Mouse (Mus musculus) forebrain, embryonic 12.5 days (tissue): ENCODE measurements around the gene Sorbs1. TPM values are rescaled to one million over a fixed set of nuclear protein-coding genes. Genes with fewer than 3 reads are reported as not detected.
"Not testable (repeated sequence)": the region's sequence is repeated elsewhere in the genome, so short reads cannot be mapped to it uniquely, and the experiment has no call there.

Source experiments
- ATAC-seq: fragments of 200-750 bp; cut with Nextera tagmentation; 2 replicates; pipeline ENCODE4 v1.8.0; 2017; ENCODE audit warnings: moderate TSS enrichment; ENCODE audit not compliant: low FRiP score
- H3K27ac ChIP-seq: fragments of 300-500 bp; sonication (generic); 2 replicates; pipeline ENCODE4 v1.5.1; 2016; ENCODE audit warnings: mild to moderate bottlenecking
- H3K27me3 ChIP-seq: fragments of 300-500 bp; sonication (generic); 2 replicates; pipeline ENCODE4 v1.6.1; 2016; ENCODE audit warnings: mild to moderate bottlenecking
- H3K36me3 ChIP-seq: fragments of 300-500 bp; sonication (generic); replicated peaks from 2 replicates; pipeline ENCODE4 v1.6.1; 2016; ENCODE audit warnings: mild to moderate bottlenecking
- H3K4me1 ChIP-seq: fragments of 300-500 bp; sonication (generic); 2 replicates; pipeline ENCODE4 v1.6.1; 2016
- H3K4me2 ChIP-seq: fragments of 300-500 bp; sonication (generic); 2 replicates; pipeline ENCODE4 v1.6.1; 2016; ENCODE audit warnings: mild to moderate bottlenecking, moderate library complexity
- H3K4me3 ChIP-seq: fragments of 300-500 bp; sonication (generic); replicated peaks from 2 replicates; pipeline ENCODE4 v1.5.1; 2016; ENCODE audit warnings: mild to moderate bottlenecking
- H3K9ac ChIP-seq: fragments of 300-500 bp; sonication (generic); 2 replicates; pipeline ENCODE4 v1.6.1; 2016; ENCODE audit warnings: mild to moderate bottlenecking
- H3K9me3 ChIP-seq: fragments of 300-500 bp; sonication (generic); 2 replicates; pipeline ENCODE4 v1.6.1; 2016
- WGBS: fragments of 180-500 bp; shearing (Covaris S2); methylation state at CpG from one replicate; pipeline ENCODE4 v1.1.7; 2016; 5-methylcytosine and 5-hydroxymethylcytosine counted together
- polyA plus RNA-seq: library from polyadenylated mRNA; unstranded; fragments of >200 nt; fragmentation: Nextera tagmentation; extraction: Ambion mirVana; gene quantifications from 2 replicates; pipeline ENCODE4 v1.2.1, GENCODE M21; 2016

Sorbs1 gene
- 66.8 and 69.3 TPM in 2 replicates for polyA plus RNA-seq

DNA sequence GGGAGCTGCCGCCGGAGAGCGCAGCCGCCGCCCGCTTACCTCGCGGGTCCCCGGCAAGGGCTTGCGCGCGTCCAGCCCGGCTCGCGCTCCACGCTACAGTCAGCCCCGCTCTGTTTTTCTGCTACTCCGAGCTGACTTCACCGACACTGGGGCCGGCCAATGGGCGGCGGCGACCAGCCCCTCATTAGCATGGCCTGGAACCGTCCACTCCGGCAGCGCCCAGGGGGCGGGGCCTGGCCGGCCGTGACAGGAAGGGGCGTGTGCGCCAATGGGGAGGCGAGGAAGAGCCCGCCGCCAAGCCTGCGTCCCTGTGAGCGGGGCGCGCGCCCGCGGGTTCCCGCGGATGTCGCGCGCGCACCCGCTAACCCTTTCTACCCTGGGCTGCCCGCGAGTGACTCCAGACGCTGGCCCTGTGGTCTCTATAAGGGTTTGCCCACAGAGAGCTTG lies at the start of gene Sorbs1:
Gene Sorbs1 (minus strand): TSS at position 148 of the 447 bp plus-strand sequence.
- Histone ChIP-seq H3K4me2 (peak within 1 kb of the TSS; percentile 81), H3K4me1 (peaks cover 20% of the 10 kb centered on the region), H3K27ac (peak within 1 kb of the TSS; percentile 88), H3K27me3 (no peaks in the 10 kb centered on the region), H3K36me3 (no peaks in the 10 kb centered on the region), H3K9me3 (no peaks in the 10 kb centered on the region), H3K9ac (peak within 1 kb of the TSS; percentile 78), H3K4me3 (peak within 1 kb of the TSS; percentile 62)
- under 1% methylated on average over 51 of the region's 51 CpGs for WGBS
- peak; percentile 99 for ATAC-seq

GRCm38 (mm10) chr19:40561521-40561920 lies 47.9 kb upstream of the Sorbs1 start:
- H3K27ac ChIP-seq, H3K9ac ChIP-seq, H3K4me3 ChIP-seq, H3K4me2 ChIP-seq, H3K27me3 ChIP-seq, H3K9me3 ChIP-seq, ATAC-seq, H3K4me1 ChIP-seq: not testable (repeated sequence)
- 78% methylated on average over 15 of the region's 31 CpGs for WGBS
- H3K36me3 ChIP-seq: peaks cover 70% of the 10 kb centered on the region

DNA sequence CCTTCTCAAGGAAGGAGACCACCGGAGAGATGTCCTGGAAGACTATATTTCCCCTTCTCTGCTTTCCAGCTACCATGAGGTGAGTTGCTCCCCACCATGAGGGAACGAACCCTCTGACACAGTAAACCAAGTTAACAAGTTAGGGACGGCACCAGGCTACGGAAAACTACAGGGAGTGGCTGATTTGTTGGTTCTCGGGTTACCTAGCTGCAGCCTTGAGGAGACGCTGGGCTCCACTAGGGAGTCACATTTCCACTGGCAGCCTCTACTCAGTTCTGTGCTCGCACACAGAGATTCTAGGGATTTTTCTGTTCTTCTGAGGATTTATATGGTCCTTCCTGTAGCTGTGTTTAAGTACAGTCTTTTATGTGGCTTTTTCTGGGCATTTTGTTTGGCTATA lies 42.5 kb upstream of the Sorbs1 start:
- H3K4me3 ChIP-seq: no peak overlapping the region
- peaks cover 74% of the 10 kb centered on the region for H3K36me3 ChIP-seq
- no peak overlapping the region for H3K4me2 ChIP-seq
- no peak overlapping the region for H3K27ac ChIP-seq
- H3K9ac ChIP-seq: no peak overlapping the region
- H3K9me3 ChIP-seq: no peaks in the 10 kb centered on the region
- H3K4me1 ChIP-seq: no peaks in the 10 kb centered on the region
- H3K27me3 ChIP-seq: no peaks in the 10 kb centered on the region
- WGBS: 87% methylated on average over 7 of the region's 7 CpGs
- no peak for ATAC-seq

- no peak overlapping the region for H3K4me3 ChIP-seq
- no peaks in the 10 kb centered on the region for H3K9me3 ChIP-seq
- no peak overlapping the region for H3K9ac ChIP-seq
- WGBS: 98% methylated on average over 8 of the region's 8 CpGs
- H3K4me2 ChIP-seq: no peak overlapping the region
- ATAC-seq: no peak
- peaks cover 82% of the 10 kb centered on the region for H3K36me3 ChIP-seq
- no peaks in the 10 kb centered on the region for H3K27me3 ChIP-seq
- H3K4me1 ChIP-seq: no peaks in the 10 kb centered on the region
- H3K27ac ChIP-seq: no peak overlapping the region
Observed at GRCm38 (mm10) chr19:40555136-40555535, 41.6 kb upstream of the Sorbs1 start.

DNA sequence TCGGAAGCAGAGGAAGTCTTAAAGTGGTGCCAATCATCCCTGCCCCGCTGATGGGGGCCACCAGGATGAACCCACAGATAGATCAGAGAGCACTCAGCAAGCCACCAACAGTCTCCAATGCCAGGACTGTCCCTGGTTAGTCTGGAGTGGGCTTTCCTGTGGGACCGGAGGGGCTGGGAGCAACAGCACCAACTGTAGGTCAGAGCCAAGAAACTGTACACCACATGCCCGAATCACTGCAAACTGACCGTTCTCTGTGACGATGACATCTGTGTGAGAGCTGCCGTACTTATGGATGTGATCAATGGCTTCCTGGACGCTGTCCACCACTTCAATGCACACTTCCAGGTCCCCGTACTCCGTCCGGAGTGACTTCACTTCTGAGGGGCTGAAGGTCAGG lies 40.8 kb upstream of the Sorbs1 start:
- Histone ChIP-seq H3K9ac (no peak overlapping the region), H3K36me3 (peaks cover 82% of the 10 kb centered on the region), H3K27ac (no peak overlapping the region), H3K9me3 (no peaks in the 10 kb centered on the region), H3K27me3 (no peaks in the 10 kb centered on the region), H3K4me2 (no peak overlapping the region), H3K4me3 (no peak overlapping the region), H3K4me1 (no peaks in the 10 kb centered on the region)
- WGBS: 98% methylated on average over 11 of the region's 11 CpGs
- no peak for ATAC-seq

DNA sequence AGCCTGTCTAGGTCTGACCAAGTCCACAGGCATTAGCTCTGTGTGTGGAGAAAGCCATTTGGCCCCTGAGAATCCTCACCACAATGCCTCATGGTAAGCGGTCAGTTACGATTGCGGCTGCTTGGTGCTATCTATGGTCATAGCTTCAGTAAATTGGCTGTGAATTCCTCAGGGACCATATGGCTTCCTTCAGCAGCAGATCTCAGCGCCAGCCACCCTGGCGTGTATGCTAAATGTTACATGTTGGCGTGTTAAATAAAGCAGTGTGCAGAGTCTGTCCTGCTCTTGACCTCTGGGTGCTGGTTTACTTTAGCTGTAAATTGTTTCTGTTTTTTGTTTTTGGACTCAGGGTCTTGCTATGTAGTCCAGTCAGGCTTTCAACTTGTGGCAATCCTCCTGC lies 40.3 kb upstream of the Sorbs1 start:
- Histone ChIP-seq H3K4me2 (no peak overlapping the region), H3K9ac (no peak overlapping the region), H3K4me1 (peaks cover 4% of the 10 kb centered on the region; the same call in 1 of the 2 replicates), H3K36me3 (peaks cover 82% of the 10 kb centered on the region), H3K27ac (no peak overlapping the region), H3K27me3 (no peaks in the 10 kb centered on the region), H3K4me3 (no peak overlapping the region), H3K9me3 (no peaks in the 10 kb centered on the region)
- ATAC-seq: no peak
- WGBS: 95% methylated on average over 6 of the region's 6 CpGs

DNA sequence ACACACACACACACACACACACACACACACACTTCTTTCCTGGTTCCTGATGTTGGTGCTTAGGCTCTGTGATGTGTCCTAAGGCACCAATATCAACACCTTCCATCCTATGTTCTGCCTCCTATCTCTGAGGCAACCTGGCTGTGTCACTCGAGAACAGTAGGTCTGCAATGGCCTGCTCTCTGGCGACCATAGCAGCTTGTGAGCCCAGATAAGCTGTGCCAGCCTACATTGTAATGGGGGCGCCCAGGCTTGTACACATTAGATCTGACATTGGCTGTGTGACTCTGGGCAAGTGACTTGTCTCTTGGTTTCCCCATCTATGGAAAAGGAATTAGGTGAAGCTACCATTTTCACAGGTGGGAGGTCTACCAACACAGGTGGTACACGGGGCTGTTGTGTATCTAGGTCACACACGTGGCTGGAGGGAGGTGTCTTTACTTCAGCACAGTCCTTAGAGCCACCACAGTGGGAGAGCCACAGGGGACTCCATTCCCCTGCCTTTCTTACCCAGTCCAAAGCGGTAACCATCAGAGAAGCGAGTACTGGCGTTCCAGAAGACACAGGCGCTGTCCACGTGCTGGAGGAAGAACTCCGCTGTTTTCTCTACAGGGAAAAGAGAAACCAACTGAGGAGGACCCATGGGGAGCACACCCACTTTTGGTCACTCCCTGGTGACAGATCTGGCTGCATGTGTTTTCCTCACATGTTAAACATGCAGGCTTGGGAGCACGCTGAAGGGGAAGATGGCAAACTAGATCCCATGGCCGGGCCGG lies 39.6 kb upstream of the Sorbs1 start:
- Histone ChIP-seq H3K9me3 (no peaks in the 10 kb centered on the region), H3K4me2 (no peak overlapping the region), H3K9ac (no peak overlapping the region), H3K27me3 (no peaks in the 10 kb centered on the region), H3K4me3 (no peak overlapping the region), H3K27ac (no peak overlapping the region), H3K36me3 (peaks cover 79% of the 10 kb centered on the region), H3K4me1 (peaks cover 5% of the 10 kb centered on the region; the same call in 1 of the 2 replicates)
- ATAC-seq: no peak
- 95% methylated on average over 14 of the region's 14 CpGs for WGBS

GRCm38 (mm10) chr19:40549516-40550135 lies 36.0 kb upstream of the Sorbs1 start:
- Histone ChIP-seq H3K4me3 (no peak overlapping the region), H3K9ac (no peak overlapping the region), H3K36me3 (peaks cover 43% of the 10 kb centered on the region), H3K9me3 (no peaks in the 10 kb centered on the region), H3K4me2 (no peak overlapping the region), H3K4me1 (peaks cover 5% of the 10 kb centered on the region; the same call in 1 of the 2 replicates), H3K27ac (no peak overlapping the region), H3K27me3 (no peaks in the 10 kb centered on the region)
- ATAC-seq: no peak
- WGBS: 52% methylated on average over 6 of the region's 6 CpGs

GRCm38 (mm10) chr19:40548796-40549515 lies 35.4 kb upstream of the Sorbs1 start:
- no peaks in the 10 kb centered on the region for H3K9me3 ChIP-seq
- no peak overlapping the region for H3K4me2 ChIP-seq
- 37% methylated on average over 5 of the region's 5 CpGs for WGBS
- H3K27ac ChIP-seq: no peak overlapping the region
- H3K9ac ChIP-seq: no peak overlapping the region; the same call in 1 of the 2 replicates
- H3K4me3 ChIP-seq: no peak overlapping the region
- H3K27me3 ChIP-seq: no peaks in the 10 kb centered on the region
- H3K36me3 ChIP-seq: peaks cover 36% of the 10 kb centered on the region
- H3K4me1 ChIP-seq: peaks cover 5% of the 10 kb centered on the region; the same call in 1 of the 2 replicates
- no peak for ATAC-seq

GRCm38 (mm10) chr19:40548386-40548785 lies 34.8 kb upstream of the Sorbs1 start:
- no peaks in the 10 kb centered on the region for H3K27me3 ChIP-seq
- H3K9me3 ChIP-seq: no peaks in the 10 kb centered on the region
- ATAC-seq: no peak
- 87% methylated on average over 6 of the region's 6 CpGs for WGBS
- H3K4me1 ChIP-seq: peaks cover 5% of the 10 kb centered on the region; the same call in 1 of the 2 replicates
- H3K4me2 ChIP-seq: no peak overlapping the region
- no peak overlapping the region for H3K9ac ChIP-seq
- H3K27ac ChIP-seq: no peak overlapping the region
- peaks cover 31% of the 10 kb centered on the region for H3K36me3 ChIP-seq
- no peak overlapping the region for H3K4me3 ChIP-seq

- 16% methylated on average over 3 of the region's 3 CpGs for WGBS
Observed at GRCm38 (mm10) chr19:40544856-40545255, 31.3 kb upstream of the Sorbs1 start.

GRCm38 (mm10) chr19:40542776-40543175 lies 29.2 kb upstream of the Sorbs1 start:
- Histone ChIP-seq H3K4me2 (no peak overlapping the region), H3K27ac (no peak overlapping the region), H3K4me1 (no peaks in the 10 kb centered on the region), H3K9me3 (no peaks in the 10 kb centered on the region), H3K9ac (no peak overlapping the region), H3K36me3 (no peaks in the 10 kb centered on the region), H3K4me3 (no peak overlapping the region), H3K27me3 (no peaks in the 10 kb centered on the region)
- ATAC-seq: no peak
- 90% methylated on average over 7 of the region's 7 CpGs for WGBS

More at GRCm38 (mm10) chr19:40544856-40545255, 31.3 kb upstream of the Sorbs1 start:
- H3K27me3 ChIP-seq: no peaks in the 10 kb centered on the region
- no peaks in the 10 kb centered on the region for H3K36me3 ChIP-seq
- no peak overlapping the region for H3K9ac ChIP-seq
- no peak overlapping the region for H3K27ac ChIP-seq
- no peak overlapping the region for H3K4me2 ChIP-seq
- no peak overlapping the region for H3K4me3 ChIP-seq
- peaks cover 5% of the 10 kb centered on the region; the same call in 1 of the 2 replicates for H3K4me1 ChIP-seq
- H3K9me3 ChIP-seq: no peaks in the 10 kb centered on the region
- ATAC-seq: peak; percentile 77; the same call in 1 of the 2 replicates
